14 mouse cellular contexts compared by ENCODE assay signal in genomic region chr11:117341218-117341617, GRCm38 (mm10).
A peak's percentile ranks its signal among the peaks of the same experiment; 100 is the strongest.
DNase-seq lines count a peak whose midpoint lies in the region; ATAC-seq lines count a peak whose summit lies in the region.
"Had no signal": no experiment of that assay in that cellular context is flagged by ENCODE, and none has a peak within 500 bp of the region (broad histone marks: within the 10 kb centered on the region; RNA-seq: fewer than 3 reads in every experiment).

No protein-coding gene starts in this region.

- H3K27ac ChIP-seq in neural tube, embryonic 11.5 days (ENCODE audit: low read depth, low read length), result no peak overlapping the region; the same call in 1 of the 2 replicates
- 0 out of 2 replicates have a peak overlapping the region, but pooled peaks have one; percentile 9 for H3K27ac ChIP-seq in embryonic facial prominence, embryonic 13.5 days
- H3K27ac ChIP-seq in hindbrain, embryonic 13.5 days, result peak overlapping the region; percentile 83
- peak overlapping the region; percentile 81 for H3K27ac ChIP-seq in neural tube, embryonic 13.5 days (replicated peaks)

- H3K27me3 ChIP-seq in neural tube, embryonic 11.5 days (ENCODE audit: control insufficient read depth, insufficient read depth, low read length), result no peaks in the 10 kb centered on the region
- no peaks in the 10 kb centered on the region for H3K27me3 ChIP-seq in embryonic facial prominence, embryonic 13.5 days
- H3K27me3 ChIP-seq in hindbrain, embryonic 13.5 days, result no peaks in the 10 kb centered on the region
- H3K27me3 ChIP-seq in neural tube, embryonic 13.5 days, result no peaks in the 10 kb centered on the region

- peaks cover 43% of the 10 kb centered on the region for H3K4me1 ChIP-seq in neural tube, embryonic 11.5 days (ENCODE audit: control insufficient read depth, insufficient read depth, low read length)
- H3K4me1 ChIP-seq in embryonic facial prominence, embryonic 13.5 days, result peaks cover 84% of the 10 kb centered on the region
- peaks cover 94% of the 10 kb centered on the region for H3K4me1 ChIP-seq in hindbrain, embryonic 13.5 days (replicated peaks)
- peaks cover 94% of the 10 kb centered on the region for H3K4me1 ChIP-seq in neural tube, embryonic 13.5 days (replicated peaks)

- DNase-seq in neural tube, embryonic 11.5 days (ENCODE audit: low spot score), result no peak
- no peak for DNase-seq in neural tube, embryonic 10.5 days (ENCODE audit: extremely low spot score, low spot score)
- DNase-seq in urinary bladder, postnatal 14 days (ENCODE audit: low spot score), result no peak
- no peak for DNase-seq in left cerebral cortex, adult 18-20 months (ENCODE audit: low spot score in 2 of 2)
- DNase-seq in heart, postnatal 36 days, result no peak
- DNase-seq: adrenal gland, adult 8-10 months; cerebellum, adult 9-10 months; heart, adult 18-20 months; layer of hippocampus, adult 9-11 months had no signal

- no peaks in the 10 kb centered on the region for H3K9me3 ChIP-seq in neural tube, embryonic 11.5 days (ENCODE audit: control insufficient read depth, low read length)
- H3K9me3 ChIP-seq in embryonic facial prominence, embryonic 13.5 days, result no peaks in the 10 kb centered on the region
- H3K9me3 ChIP-seq in hindbrain, embryonic 13.5 days, result no peaks in the 10 kb centered on the region
- no peaks in the 10 kb centered on the region for H3K9me3 ChIP-seq in neural tube, embryonic 13.5 days
- H3K9me3 ChIP-seq: G1E had no signal

- intact Hi-C loops in heart, postnatal 36 days (cut with DNase I), result no loop called here

- H3K9ac ChIP-seq in neural tube, embryonic 11.5 days (ENCODE audit: low read length), result no peak overlapping the region
- no peak overlapping the region for H3K9ac ChIP-seq in embryonic facial prominence, embryonic 13.5 days
- H3K9ac ChIP-seq in hindbrain, embryonic 13.5 days, result no peak overlapping the region
- peak overlapping the region; percentile 17; the same call in 1 of the 2 replicates for H3K9ac ChIP-seq in neural tube, embryonic 13.5 days

- 34% methylated on average over 7 of the region's 7 CpGs for WGBS in neural tube, embryonic 11.5 days
- 57% methylated on average over 7 of the region's 7 CpGs for WGBS in embryonic facial prominence, embryonic 13.5 days
- WGBS in hindbrain, embryonic 13.5 days, result 15% methylated on average over 7 of the region's 7 CpGs
- 15% methylated on average over 7 of the region's 7 CpGs for WGBS in neural tube, embryonic 13.5 days

- H3K4me3 ChIP-seq in neural tube, embryonic 11.5 days (ENCODE audit: low read depth, low read length), result no peak overlapping the region
- H3K4me3 ChIP-seq in embryonic facial prominence, embryonic 13.5 days, result no peak overlapping the region
- H3K4me3 ChIP-seq in hindbrain, embryonic 13.5 days, result no peak overlapping the region
- H3K4me3 ChIP-seq in neural tube, embryonic 13.5 days, result no peak overlapping the region

- no peak overlapping the region for H3K4me2 ChIP-seq in neural tube, embryonic 11.5 days (ENCODE audit: low read depth)
- no peak overlapping the region for H3K4me2 ChIP-seq in embryonic facial prominence, embryonic 13.5 days
- no peak overlapping the region for H3K4me2 ChIP-seq in hindbrain, embryonic 13.5 days
- no peak overlapping the region for H3K4me2 ChIP-seq in neural tube, embryonic 13.5 days
- H3K4me2 ChIP-seq: liver, embryonic 11.5 days had no signal

- ATAC-seq in neural tube, embryonic 11.5 days (ENCODE audit: insufficient read depth, low FRiP score, low TSS enrichment), result 0 out of 2 replicates have a peak, but pooled peaks have one; percentile 55
- no peak for ATAC-seq in embryonic facial prominence, embryonic 13.5 days (ENCODE audit: insufficient number of reproducible peaks, insufficient read depth, low FRiP score, low TSS enrichment, low read depth)
- ATAC-seq in hindbrain, embryonic 13.5 days (ENCODE audit: low FRiP score), result 0 out of 2 replicates have a peak, but pooled peaks have one; percentile 30
- 0 out of 2 replicates have a peak, but pooled peaks have one; percentile 30 for ATAC-seq in neural tube, embryonic 13.5 days (ENCODE audit: low read depth)

- H3K36me3 ChIP-seq in neural tube, embryonic 11.5 days (ENCODE audit: control insufficient read depth, insufficient read depth, low read length), result peaks cover 2% of the 10 kb centered on the region; the same call in 1 of the 2 replicates
- H3K36me3 ChIP-seq in embryonic facial prominence, embryonic 13.5 days, result 0 out of 2 replicates have a peak, but pooled peaks cover 5% of the 10 kb centered on the region
- H3K36me3 ChIP-seq in hindbrain, embryonic 13.5 days, result peaks cover 7% of the 10 kb centered on the region; the same call in 1 of the 2 replicates
- 0 out of 2 replicates have a peak, but pooled peaks cover 9% of the 10 kb centered on the region for H3K36me3 ChIP-seq in neural tube, embryonic 13.5 days
